Mouse (Mus musculus): ENCODE measurements around the gene Mob3a.
A peak's percentile ranks its signal among the peaks of the same experiment; 100 is the strongest.

Mob3a gene

DNA sequence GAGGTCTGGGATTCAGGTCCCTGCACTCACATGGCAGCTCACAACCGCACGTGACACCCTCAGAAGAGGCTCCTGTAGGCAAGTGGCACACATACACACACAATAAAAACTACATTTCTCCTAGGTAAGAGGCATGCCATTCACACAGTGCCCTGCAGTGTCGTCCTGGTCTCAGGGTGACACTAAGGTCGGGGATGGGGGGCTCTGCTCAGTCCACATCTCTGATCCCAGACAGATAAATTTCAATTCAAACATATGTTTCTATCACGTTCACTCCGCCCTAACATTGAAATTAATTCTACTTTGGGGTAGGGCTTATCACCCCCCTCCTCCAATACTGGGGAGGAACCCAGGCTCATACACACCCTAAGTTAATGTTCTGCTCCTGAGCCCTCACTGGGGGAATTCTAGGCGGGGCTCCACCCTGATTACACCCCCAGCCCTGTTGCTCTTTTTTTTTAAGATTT is 1.7 kb downstream of the Mob3a start:
- DNase-seq (ENCODE audit: low spot score in 2 of 2), result no peak

DNA sequence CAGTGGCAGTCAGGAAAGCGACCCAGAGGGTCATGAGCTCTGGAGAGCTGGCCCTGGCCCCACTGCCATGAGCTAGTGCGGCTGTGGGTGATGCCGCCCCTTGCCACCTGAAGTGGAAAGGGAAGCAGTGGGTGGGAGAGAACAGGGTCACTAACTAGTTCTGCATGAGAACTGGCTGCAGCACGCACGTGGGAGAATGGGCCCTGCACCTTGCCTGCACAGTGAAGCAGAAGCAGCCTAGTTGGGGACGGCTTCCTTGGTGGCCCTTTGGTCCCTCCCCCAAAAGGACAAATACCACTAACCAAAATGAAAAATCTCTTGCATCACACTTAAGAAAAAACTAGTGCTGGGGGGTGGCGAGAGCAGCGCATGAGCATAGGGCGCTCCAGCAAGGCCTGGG is 3.2 kb downstream of the Mob3a start:
- DNase-seq (ENCODE audit: low spot score in 2 of 2), result no peak

DNA sequence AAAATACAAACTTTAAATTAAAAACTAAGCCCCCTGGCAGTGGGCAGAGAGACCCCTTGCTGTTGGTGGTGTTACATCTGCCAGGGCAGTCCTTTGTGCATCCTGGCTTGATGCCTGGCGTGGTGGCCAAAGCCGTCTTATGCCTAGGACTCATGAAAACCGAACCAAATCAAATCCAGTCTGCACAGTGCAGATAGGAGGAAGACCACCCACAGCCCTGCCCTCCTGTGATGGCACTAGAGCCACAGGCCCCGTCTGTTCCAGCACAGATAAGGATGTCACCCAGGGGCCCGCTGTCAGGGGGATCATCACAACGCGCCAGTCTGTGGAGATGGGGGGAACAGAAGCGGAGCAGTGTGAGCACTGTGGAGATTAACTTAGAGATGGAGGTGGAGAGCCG is 4.0 kb downstream of the Mob3a start:
- DNase-seq (ENCODE audit: low spot score in 2 of 2), result no peak

DNA sequence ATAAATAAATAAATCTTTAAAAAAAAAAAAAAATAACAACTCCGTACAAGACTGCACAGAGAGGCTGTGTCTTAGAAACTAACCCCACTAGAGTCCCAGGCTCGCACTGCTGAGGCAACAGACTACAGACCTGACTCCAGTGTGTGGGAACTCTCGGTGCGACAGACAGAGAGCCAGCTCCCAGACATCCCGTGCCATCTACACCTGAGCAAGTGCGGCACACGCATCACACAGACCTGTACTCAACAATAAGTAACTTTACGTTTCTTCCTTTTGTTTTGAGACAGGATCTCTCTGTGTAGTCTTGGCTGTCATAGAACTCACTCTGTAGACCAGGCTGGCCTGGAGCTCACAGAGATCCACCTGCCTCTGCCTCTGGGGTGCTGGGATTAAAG is 4.4 kb downstream of the Mob3a start:
- DNase-seq (ENCODE audit: low spot score in 2 of 2), result no peak

DNA sequence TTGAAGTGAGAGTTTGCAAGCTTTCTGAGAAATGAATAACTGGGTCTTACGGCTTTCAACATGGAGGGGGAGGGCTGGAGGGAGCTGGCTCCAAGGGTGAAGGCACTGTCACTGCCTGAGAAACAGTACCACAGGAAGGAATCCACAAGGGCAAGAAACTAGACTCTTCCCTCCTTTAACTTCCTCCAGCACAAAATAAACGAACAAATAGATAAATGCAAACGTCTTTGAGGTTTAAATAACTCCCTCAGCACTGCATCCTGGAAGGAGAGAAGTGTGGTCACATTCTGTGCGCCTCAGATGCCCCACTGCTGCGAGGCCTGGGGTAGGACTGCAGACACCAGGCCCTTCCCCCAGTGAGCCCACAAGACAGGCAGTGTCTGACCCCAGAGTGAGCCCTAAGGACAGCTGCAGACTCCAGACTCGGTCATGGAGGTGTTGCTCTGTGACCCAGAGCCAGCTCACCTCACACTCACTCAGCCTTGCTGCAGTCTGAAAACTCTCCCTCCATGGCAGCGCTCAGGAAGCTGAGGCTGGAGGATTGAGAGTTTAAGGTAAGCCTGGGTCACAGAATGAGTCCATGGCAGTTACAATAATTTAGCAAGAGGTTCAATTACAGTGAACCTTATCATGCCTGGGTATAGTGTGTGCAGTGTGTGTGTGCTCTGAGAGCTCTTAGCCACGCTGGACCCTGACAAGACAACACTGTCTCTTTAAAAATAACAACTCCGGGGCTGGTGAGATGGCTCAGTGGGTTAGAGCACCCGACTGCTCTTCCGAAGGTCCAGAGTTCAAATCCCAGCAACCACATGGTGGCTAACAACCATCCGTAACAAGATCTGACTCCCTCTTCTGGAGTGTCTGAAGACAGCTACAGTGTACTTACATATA is 5.0 kb downstream of the Mob3a start:
- DNase-seq (ENCODE audit: low spot score in 2 of 2), result no peak

DNA sequence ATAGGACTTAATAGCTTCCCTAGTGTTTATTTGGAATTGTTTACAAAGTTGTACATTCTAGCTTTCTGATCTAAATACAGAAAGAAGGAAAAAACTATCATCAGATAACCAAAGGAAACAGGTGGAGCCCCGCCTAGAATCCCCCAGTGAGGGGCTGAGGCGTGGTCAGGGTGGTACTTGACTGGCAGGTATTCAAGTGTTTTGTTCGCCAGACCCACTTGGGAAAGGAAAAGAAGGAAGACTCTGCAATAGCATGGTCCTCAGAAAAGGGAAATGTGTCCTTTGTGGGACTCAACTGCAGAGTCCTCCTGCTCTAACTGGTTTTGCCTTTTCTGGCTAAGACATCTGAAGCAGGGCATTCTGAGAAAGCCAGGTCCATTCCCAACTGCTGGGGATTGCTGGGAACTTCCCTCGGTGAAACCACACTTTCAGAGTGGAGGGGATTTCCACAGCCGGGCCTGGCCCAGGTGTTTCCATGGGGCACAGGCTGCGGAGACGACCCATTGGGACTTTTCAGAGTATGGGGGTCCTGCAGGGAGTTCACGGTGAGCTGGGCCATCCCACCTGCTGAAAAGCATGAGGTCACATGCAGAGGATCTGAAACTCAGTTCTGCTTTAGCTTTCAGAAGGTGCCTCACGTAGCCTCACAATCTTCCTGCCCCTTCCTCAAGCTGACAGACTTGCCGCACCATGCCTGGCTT is 5.8 kb downstream of the Mob3a start:
- DNase-seq (ENCODE audit: low spot score in 2 of 2), result no peak

DNA sequence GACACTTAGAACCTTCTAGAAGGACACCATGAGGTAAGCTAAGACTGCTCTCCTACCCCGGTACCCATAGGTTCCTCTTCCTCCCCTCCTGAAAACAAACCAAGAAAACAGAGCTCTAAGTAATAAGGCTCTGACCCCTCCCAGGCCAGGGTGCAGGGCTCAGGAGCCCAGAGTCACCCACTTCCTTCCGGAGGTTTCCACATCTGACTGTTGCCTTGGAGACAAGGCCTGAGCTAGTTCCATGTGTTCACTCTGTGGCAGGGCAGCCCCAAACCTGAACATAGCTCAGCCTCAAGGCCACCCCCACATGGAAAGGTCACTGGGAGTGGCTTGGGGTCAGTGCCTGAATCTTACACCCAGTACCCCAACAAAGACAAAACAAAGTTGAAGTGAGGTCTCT is 6.6 kb downstream of the Mob3a start:
- DNase-seq (ENCODE audit: low spot score in 2 of 2), result no peak

DNA sequence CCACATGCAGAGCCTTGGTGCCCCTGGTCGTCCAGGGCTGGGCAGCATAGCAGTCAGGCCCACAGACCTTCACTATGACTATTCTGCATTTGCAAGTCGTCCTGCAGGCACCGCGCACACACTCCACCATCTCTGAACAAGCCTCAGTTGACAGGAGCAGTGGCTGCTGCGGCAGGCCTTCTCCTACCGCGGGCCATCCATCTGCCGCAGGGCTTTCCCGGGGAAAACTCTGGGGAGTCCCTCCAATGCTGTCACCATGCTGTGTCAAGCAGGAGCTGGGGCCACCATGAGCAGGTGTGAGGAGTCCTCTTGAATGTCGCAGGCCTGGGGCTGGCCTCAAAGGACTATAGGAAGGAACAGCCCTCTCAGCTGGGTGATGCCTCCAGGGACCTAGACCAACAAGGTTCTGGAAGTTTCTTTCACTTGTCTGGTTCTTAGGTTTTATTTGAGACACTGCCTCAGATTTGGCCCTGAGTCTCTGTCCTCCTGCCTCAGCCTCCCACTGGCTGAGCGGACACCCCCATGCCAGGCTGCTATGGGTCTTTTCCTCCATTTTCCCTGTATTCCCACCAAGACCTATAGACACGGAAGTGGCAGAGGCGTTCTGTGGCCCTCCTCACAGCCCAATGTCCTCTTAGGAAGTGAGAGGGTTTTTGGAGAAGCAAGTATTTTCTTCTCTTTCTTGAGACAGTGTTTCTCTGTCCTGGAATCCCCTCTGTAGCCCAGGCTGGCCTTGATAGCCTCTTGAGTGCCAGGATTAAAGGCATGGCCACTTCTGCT is 7.4 kb downstream of the Mob3a start:
- DNase-seq (ENCODE audit: low spot score in 2 of 2), result no peak

DNA sequence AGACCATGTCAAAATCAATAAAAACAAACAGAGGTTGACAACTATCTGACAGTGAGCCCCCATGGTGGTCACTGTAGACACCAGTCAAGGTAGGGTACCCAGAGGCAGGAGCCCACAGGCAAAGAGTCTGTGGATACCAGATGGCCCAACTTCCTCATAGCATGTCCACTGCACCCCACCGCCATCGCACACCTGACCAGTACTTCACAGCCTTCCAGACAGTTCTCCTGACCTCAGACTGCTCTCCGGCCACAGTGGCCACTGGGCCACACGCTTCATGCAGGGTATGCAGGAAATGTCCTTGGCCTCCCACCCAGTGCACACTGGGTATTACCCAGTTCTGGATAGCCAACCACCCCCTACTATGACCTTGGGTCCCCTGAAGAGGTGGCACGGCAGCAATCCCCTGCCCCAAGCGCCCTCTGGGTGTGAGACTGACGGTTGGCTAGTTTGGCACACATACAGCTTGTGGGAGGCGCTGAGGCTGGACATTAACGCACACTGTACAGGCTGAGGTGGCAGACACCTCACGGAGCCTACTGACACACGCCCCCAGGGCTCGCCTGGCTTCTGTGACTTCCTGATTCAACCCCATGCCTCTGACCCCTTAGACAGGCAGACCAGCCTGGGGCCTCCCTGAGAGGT is 8.3 kb downstream of the Mob3a start:
- DNase-seq (ENCODE audit: low spot score in 2 of 2), result no peak

DNA sequence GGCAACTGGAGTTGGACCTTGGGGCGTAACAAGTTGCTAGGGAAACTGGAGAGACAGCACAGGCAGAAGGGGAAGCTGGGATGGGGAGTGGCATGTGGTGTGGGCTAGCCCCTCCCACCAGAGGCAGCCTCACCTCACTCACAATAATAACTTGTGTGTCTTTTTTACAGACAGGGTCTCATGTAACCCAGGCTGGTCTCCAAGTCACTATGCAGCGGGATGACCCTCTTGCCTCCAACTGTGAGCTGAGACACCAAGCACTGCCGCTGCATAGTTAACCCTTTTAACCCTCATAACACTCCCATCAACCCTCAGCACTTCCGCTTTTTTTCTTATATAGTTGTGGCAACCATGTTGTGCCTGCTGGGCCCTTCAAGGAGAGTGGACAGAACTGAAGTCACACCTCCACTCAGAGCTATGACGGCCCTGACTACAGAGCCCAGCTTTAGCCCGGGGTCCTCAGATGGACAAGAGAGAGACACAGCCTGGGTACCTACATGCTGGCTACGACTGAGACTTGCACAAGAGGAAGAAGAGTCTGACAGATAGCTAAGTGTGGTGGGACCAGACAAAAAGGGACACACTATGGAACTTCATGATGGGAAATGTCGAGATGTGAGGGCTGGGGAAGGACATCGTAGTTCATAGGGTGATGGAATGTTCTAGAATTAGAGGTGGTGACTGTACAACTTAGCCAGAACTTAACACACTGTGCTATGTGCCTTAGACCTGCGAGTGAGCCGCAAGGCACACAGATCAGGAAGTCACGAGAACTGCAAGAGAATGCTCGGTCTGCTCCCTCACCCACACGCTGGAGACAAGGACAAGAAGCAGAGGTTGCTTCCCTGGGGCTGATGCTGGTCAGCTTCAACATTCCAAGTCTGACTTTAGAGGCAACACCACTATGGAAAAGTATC is 9.3 kb downstream of the Mob3a start:
- DNase-seq (ENCODE audit: low spot score in 2 of 2), result no peak

DNA sequence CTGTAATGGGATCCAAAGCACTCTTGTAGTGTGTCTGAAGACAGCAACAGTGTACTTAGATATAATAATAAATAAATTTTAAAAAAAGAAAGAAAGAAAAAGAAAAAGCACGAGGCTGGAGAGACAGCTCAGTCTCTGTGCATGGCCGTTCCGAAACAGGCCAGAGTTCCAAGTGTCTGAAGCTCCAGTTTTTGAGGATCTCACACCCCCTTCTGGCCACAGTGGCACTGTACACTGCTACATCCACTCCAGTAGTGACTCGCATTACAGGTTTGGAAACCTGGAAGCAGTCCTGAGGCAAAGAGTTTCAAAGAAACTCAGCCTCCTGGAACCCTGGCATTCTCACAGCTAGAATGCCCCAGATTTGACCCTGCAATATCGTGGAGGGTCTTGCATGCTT is 13.9 kb downstream of the Mob3a start:
- DNase-seq (ENCODE audit: low spot score in 2 of 2), result peak; percentile 57 to 74

DNA sequence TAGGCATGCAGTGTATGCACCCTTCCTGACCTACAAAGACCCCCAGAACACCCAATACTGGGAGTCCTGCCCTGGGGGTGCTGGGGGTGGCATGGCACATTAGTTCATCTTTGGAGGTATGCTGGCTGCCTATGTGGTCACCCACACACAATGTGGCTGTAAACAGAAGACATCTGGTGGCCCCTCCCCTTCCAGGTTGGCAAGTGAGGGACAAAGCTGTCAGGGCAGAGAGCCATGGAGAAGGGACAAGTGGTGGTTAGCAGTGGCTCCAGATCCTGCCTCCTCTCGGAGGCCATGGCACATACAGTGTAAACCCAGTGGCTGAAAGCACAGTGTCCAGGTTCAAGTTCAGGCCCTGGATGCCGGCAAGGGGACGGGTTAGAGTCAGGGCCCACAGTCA is 15.2 kb downstream of the Mob3a start:
- no peak for DNase-seq (ENCODE audit: low spot score in 2 of 2)

DNA sequence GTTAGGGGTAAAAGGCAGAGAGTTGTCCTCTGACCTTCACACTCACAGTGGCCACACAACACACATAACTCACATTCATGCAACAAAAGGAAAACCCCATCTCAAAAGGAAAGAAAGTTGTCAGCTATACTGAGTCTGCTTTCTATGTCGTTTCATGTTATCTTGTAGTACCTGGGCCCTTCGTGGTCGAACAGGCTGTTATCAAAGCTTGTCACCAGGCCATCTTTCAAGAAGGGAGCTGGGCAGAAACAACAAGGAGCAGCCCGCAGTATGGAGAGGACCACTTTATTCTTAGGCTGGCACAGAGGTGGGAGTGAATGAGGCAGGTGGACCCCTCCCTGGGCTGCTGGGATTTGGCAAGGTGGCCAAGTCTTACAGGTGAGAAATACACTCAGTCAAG is 16.8 kb downstream of the Mob3a start:
- DNase-seq (ENCODE audit: low spot score in 2 of 2), result no peak

DNA sequence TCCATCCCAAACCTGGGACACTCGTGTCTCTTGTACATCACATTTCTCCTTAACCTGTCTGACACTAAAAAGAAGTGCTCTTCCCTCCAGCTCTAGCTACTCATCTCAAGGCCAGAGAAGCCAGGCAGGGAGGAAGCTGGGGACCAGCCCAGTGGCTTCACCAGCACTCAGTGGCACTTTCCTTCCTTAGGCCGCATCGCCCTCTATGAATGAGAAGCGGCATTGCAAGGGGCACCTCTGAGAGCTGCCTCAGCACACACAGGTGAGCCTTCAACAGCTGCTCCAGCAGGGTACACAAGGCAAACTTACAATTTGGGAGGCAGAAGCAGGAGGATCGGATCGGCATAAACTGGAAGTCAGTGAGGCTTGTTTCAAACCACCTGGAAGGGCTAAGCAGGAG is 17.6 kb downstream of the Mob3a start:
- DNase-seq (ENCODE audit: low spot score in 2 of 2), result no peak

DNA sequence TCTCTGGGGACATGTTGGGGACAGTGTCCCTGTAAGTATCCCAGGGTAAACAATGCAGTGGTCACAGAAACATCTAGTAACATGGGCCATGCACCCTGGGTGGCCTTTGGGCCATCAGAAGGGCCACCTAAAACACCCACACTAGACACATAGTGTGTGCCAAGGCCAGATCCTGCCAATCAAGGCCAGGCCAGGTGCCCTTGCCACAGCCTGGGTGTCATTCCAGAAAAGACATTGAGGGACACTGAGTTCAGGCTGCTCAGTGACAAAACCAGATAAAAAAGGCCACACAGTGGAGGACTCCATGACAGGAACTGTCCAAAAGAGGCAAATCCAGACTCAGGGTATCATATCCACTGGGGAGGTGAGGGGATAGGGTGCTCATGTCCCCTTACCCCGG is 18.1 kb downstream of the Mob3a start:
- DNase-seq (ENCODE audit: low spot score in 2 of 2), result no peak

DNA sequence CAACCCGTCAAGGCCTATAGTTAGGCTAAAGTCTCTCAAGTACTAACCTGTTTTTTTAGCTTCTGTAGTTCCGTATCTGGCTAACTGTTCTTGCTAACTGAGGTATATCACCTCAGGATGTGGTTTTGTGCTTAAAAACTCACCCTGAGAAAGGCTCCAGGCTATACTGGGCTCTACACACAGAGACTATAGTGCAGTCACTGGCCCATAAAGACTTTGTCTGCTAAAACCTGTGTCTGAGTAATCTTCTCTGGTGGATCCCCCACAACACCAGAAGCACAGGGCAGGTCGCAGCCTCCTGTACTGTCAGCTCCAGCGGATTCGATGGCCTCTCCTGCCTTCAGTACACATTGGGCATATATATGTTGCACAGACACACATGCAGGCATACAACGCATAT is 19.8 kb downstream of the Mob3a start:
- DNase-seq (ENCODE audit: low spot score in 2 of 2), result no peak

DNA sequence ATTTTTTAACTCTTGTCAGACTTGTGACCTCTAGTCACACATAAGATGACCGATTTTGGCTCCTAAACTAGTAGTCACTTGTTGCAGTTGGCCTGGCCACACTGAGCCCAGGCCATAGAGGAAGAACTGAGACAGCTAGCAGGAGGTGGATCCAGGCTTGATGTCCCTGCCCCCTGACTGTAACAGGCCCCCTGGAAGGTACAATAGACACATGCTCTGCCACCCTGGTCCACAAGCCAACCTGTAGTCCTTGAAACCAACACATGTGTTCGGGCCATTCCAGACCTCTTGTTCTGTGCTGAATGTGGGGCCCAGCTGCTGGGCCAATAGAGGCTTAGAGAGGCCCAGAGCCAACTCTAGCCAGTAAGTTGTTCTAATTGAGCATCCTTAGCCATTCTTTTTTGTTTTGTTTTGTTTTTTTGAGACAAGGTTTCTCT is 21.5 kb downstream of the Mob3a start:
- no peak for DNase-seq (ENCODE audit: low spot score in 2 of 2)

DNA sequence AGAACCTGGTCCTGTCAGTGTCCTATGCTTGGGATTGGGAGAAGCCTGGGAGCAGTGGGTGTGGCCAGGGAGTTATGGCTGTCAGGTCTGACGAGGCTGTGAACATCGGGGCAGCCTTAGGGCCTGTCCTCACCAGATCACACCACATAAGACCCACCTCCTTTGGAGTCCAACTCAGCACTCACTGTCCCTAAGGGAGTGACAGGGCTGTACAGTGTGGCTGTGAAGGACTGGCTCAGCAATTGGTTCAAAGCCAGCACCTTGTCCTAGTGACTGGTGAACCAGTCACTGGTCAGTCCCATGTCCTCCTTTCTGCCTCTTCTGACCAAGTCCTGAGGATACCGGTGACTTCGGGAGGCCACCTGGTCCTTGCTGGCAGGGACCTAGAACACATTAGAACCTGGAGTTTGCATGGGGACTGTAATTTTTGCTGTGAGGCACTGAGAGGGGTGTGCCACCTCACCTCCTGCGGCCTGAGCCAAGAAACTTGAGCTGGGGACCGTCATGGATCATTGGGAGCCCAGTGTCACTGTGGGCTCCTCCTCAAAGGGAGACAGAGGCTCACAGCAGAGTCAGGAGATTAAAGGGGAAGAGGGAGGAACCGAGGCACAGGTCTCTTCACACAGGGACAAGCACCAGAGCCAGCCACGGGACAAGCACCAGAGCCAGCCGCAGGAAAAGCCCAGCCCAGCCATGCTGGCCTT is 22.1 kb downstream of the Mob3a start:
- DNase-seq (ENCODE audit: low spot score in 2 of 2), result no peak

DNA sequence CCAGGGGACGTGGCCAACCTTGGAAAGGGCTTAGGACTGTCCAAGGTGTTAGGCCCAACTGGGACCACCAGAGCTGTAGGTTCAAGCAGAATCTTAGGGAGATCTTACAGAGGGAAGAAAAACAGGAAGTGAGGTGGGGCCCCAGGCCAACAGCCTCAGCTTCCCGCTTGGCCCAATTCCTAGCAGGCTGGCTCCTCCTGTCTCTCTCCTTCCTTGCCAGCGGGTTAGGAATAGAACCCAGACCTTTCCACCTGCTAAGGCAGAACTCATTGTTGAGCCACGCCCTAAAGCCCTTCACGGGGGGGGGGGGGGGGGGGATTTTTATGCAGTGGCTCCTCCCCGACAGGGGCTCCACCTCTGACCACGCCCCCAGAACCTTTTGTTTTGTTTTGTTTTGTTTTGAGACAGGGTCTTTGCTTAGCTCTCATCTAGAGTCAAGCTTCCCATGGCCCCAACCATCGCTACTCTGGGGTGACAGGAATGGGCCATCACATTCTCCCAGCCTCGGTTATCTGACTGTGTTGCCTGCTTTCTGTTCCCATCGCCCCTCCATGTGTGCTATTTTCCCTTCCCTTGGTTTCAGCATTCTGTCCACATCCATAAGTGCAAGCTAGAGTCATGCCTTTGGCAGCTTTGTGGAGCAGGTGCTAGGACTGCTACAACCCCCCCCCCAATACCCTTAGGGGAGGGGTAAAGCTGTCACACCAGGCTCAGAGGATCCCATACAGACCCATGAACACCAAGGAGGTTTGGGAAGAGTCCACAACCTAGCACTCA is 23.0 kb downstream of the Mob3a start:
- DNase-seq (ENCODE audit: low spot score in 2 of 2), result no peak
